Mouse (Mus musculus) bone marrow, adult 2 months (tissue): ENCODE measurements around the gene Osbpl3.

Source experiments
- CTCF ChIP-seq: fragments of 200-500 bp; IDR thresholded peaks from 2 replicates; pipeline ENCODE4 v1.5.1; 2011; ENCODE audit warnings: low read length, control low read depth; ENCODE audit not compliant: control insufficient read depth, insufficient read depth
- POLR2A ChIP-seq: fragments of 200-500 bp; IDR thresholded peaks from 2 replicates; pipeline ENCODE4 v1.6.1; 2011; ENCODE audit warnings: low read depth, mild to moderate bottlenecking, control low read depth, low read length, borderline replicate concordance; ENCODE audit not compliant: control insufficient read depth

GRCm38 (mm10) chr6:50312647-50313046, 143.4 kb downstream of the Osbpl3 start:
- TF ChIP-seq CTCF (peak; percentile 87), POLR2A (no peak)
